Comparison of ENCODE assay signal across 10 mouse cellular contexts in the genomic region with DNA sequence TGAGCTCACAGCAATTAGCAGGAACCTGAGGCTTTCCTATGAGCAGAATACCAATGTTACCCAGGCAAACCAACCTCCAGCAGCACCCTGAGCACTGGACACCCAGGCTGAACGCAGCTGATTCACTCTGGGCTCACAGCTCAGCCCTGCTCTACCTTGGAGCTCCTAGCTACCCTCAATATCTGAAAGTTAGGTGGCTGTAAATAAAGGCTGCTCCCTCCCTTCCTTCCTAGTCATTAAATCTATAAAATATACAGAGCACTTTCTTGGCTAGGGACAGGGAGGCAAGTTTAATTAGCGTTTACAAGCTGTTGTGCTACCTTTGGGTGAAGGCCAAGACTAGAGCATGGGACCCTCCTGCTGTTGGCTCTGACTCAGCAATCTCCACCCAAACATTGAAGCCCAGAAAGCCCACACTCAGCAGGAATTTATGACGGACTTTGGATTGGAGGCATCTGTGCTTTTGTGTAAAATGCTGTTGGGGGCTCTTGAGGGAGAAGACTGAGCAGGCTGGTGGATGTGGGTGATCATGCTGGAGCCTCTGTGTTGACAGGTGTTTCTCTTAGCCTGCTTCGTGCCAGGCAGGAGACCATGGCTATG.
DNase-seq lines count a peak whose midpoint lies in the region; ATAC-seq lines count a peak whose summit lies in the region.
"Had no signal": no experiment of that assay in that cellular context is flagged by ENCODE, and none has a peak within 500 bp of the region (broad histone marks: within the 10 kb centered on the region; RNA-seq: fewer than 3 reads in every experiment).

No protein-coding gene starts in this region.

- DNase-seq in cerebellum, postnatal 10 days = peak; percentile 56 to 65
- DNase-seq in cerebellum, adult 8-10 months = no peak
- DNase-seq in left cerebral cortex, postnatal 4 days = peak; percentile 66
- DNase-seq in left cerebral cortex, postnatal 36 days (ENCODE audit: low spot score in 2 of 2) = no peak
- peak; percentile 55 for DNase-seq in brain, embryonic 18.5 days (ENCODE audit: low read depth, low spot score)
- peak; percentile 72 for DNase-seq in kidney, postnatal 10 days
- no peak for DNase-seq in B cell, adult 2 months
- DNase-seq: adrenal gland, postnatal 14 days had no signal

- no peak for ATAC-seq in erythroid progenitor cell, adult 5-6 weeks (replicated peaks; ENCODE audit: low FRiP score, poor library complexity, severe bottlenecking)
- ATAC-seq: midbrain, embryonic 13.5 days had no signal

- intact Hi-C loops in left cerebral cortex, postnatal 4 days (cut with DNase I) = no loop called here
- intact Hi-C loops in left cerebral cortex, postnatal 36 days (cut with DNase I) = no loop called here

Comparison
In these comparisons a context has a peak if more than half of its experiments do, and no peak if none do; other contexts are left out.
1. DNase-seq: peak in cerebellum, postnatal 10 days (2 of 2), left cerebral cortex, postnatal 4 days (single experiment), brain, embryonic 18.5 days (single experiment) and kidney, postnatal 10 days (single experiment); none in cerebellum, adult 8-10 months (single experiment), left cerebral cortex, postnatal 36 days (0 of 2) and B cell, adult 2 months (0 of 2).